Mouse (Mus musculus): ENCODE data around the gene Defb42. TPM values are rescaled to one million over a fixed set of nuclear protein-coding genes. Genes with fewer than 3 reads are reported as not detected.
A peak's percentile ranks its signal among the peaks of the same experiment; 100 is the strongest.

The Defb42 gene
- total and polyA plus RNA-seq, 2 experiments from 2014 or later = 0.49 TPM; not detected in 1

- no peak for TF ChIP-seq CTCF (IDR thresholded peaks at IDR 0.05)
- no peak overlapping the region for H3K9ac ChIP-seq (replicated peaks; ENCODE audit: low read length, poor library complexity, severe bottlenecking)
- ATAC-seq (ENCODE audit: low FRiP score) (no peak), DNase-seq (ENCODE audit: low spot score) (no peak)
- H3K4me2 ChIP-seq (ENCODE audit: low read depth, low read length, poor library complexity, severe bottlenecking) = no peak overlapping the region
- H3K36me3 ChIP-seq (ENCODE audit: insufficient read depth, low read length) = no peaks in the 10 kb centered on the region
- H3K27me3 ChIP-seq (ENCODE audit: insufficient read depth, low read length) = no peaks in the 10 kb centered on the region
- no peaks in the 10 kb centered on the region for H3K9me3 ChIP-seq (ENCODE audit: low read length)
- no peaks in the 10 kb centered on the region for H3K4me1 ChIP-seq (ENCODE audit: insufficient read depth, low read length)
- no peak overlapping the region for H3K4me3 ChIP-seq (ENCODE audit: low read depth, low read length)
- WGBS = 89% methylated on average over 4 of the region's 4 CpGs
- H3K27ac ChIP-seq (ENCODE audit: low read depth, low read length) = no peak overlapping the region
Measured at GRCm38 (mm10) chr14:63014667-63015066, 32.1 kb upstream of the Defb42 start.

- H3K9ac ChIP-seq (replicated peaks; ENCODE audit: low read length, poor library complexity, severe bottlenecking) = no peak overlapping the region
- no peaks in the 10 kb centered on the region for H3K4me1 ChIP-seq (ENCODE audit: insufficient read depth, low read length)
- 54% methylated on average over 6 of the region's 6 CpGs for WGBS
- ATAC-seq (ENCODE audit: low FRiP score) (no peak), DNase-seq (ENCODE audit: low spot score) (no peak)
- no peaks in the 10 kb centered on the region for H3K9me3 ChIP-seq (ENCODE audit: low read length)
- no peak overlapping the region for H3K4me2 ChIP-seq (ENCODE audit: low read depth, low read length, poor library complexity, severe bottlenecking)
- H3K27me3 ChIP-seq (ENCODE audit: insufficient read depth, low read length) = no peaks in the 10 kb centered on the region
- no peaks in the 10 kb centered on the region for H3K36me3 ChIP-seq (ENCODE audit: insufficient read depth, low read length)
- H3K27ac ChIP-seq (ENCODE audit: low read depth, low read length) = no peak overlapping the region
- no peak for TF ChIP-seq CTCF (IDR thresholded peaks at IDR 0.05)
- no peak overlapping the region for H3K4me3 ChIP-seq (ENCODE audit: low read depth, low read length)
Measured at GRCm38 (mm10) chr14:63020524-63021156, 26.2 kb upstream of the Defb42 start.

GRCm38 (mm10) chr14:63049910-63050370 lies 3.1 kb downstream of the Defb42 start, which contains the start of gene Defb30:
Defb30 (minus strand) TSS chr14:63049960.
- DNase-seq (ENCODE audit: low spot score) (no peak), ATAC-seq (ENCODE audit: low FRiP score) (no peak)
- 62% methylated on average over 10 of the region's 14 CpGs for WGBS
- Histone ChIP-seq H3K4me1 (ENCODE audit: insufficient read depth, low read length) (no peaks in the 10 kb centered on the region), H3K4me2 (ENCODE audit: low read depth, low read length, poor library complexity, severe bottlenecking) (no peak within 1 kb of the TSS), H3K9me3 (ENCODE audit: low read length) (no peaks in the 10 kb centered on the region), H3K9ac (replicated peaks; ENCODE audit: low read length, poor library complexity, severe bottlenecking) (no peak within 1 kb of the TSS), H3K4me3 (ENCODE audit: low read depth, low read length) (no peak within 1 kb of the TSS), H3K27me3 (ENCODE audit: insufficient read depth, low read length) (no peaks in the 10 kb centered on the region), H3K36me3 (ENCODE audit: insufficient read depth, low read length) (no peaks in the 10 kb centered on the region), H3K27ac (ENCODE audit: low read depth, low read length) (no peak within 1 kb of the TSS)
- no peak for TF ChIP-seq CTCF (IDR thresholded peaks at IDR 0.05)

GRCm38 (mm10) chr14:63050769-63051168 lies 4.0 kb downstream of the Defb42 start:
- 38% methylated on average over 5 of the region's 5 CpGs for WGBS
- H3K4me1 ChIP-seq (ENCODE audit: insufficient read depth, low read length) = no peaks in the 10 kb centered on the region
- no peak overlapping the region for H3K4me2 ChIP-seq (ENCODE audit: low read depth, low read length, poor library complexity, severe bottlenecking)

GRCm38 (mm10) chr14:63054729-63055128 lies 7.9 kb downstream of the Defb42 start:
- Histone ChIP-seq H3K9ac (replicated peaks; ENCODE audit: low read length, poor library complexity, severe bottlenecking) (no peak overlapping the region), H3K36me3 (ENCODE audit: insufficient read depth, low read length) (no peaks in the 10 kb centered on the region), H3K27me3 (ENCODE audit: insufficient read depth, low read length) (no peaks in the 10 kb centered on the region), H3K4me2 (ENCODE audit: low read depth, low read length, poor library complexity, severe bottlenecking) (no peak overlapping the region), H3K9me3 (ENCODE audit: low read length) (no peaks in the 10 kb centered on the region), H3K4me3 (ENCODE audit: low read depth, low read length) (no peak overlapping the region), H3K4me1 (ENCODE audit: insufficient read depth, low read length) (no peaks in the 10 kb centered on the region), H3K27ac (ENCODE audit: low read depth, low read length) (no peak overlapping the region)
- DNase-seq (ENCODE audit: low spot score) = peak; percentile 81
- WGBS = 34% methylated on average over 6 of the region's 6 CpGs
- no peak; the same call in 1 of the 2 replicates for TF ChIP-seq CTCF (IDR thresholded peaks at IDR 0.05)
- ATAC-seq (ENCODE audit: low FRiP score) = peak; percentile 83

More at GRCm38 (mm10) chr14:63050769-63051168, 4.0 kb downstream of the Defb42 start:
- Histone ChIP-seq H3K36me3 (ENCODE audit: insufficient read depth, low read length) (no peaks in the 10 kb centered on the region), H3K9me3 (ENCODE audit: low read length) (no peaks in the 10 kb centered on the region), H3K27ac (ENCODE audit: low read depth, low read length) (no peak overlapping the region), H3K4me3 (ENCODE audit: low read depth, low read length) (no peak overlapping the region), H3K9ac (replicated peaks; ENCODE audit: low read length, poor library complexity, severe bottlenecking) (no peak overlapping the region), H3K27me3 (ENCODE audit: insufficient read depth, low read length) (no peaks in the 10 kb centered on the region)
- ATAC-seq (ENCODE audit: low FRiP score) (no peak), DNase-seq (ENCODE audit: low spot score) (peak; percentile 19)
- TF ChIP-seq CTCF (IDR thresholded peaks at IDR 0.05) = peak; percentile 67

GRCm38 (mm10) chr14:63060361-63060760 lies 13.6 kb downstream of the Defb42 start:
- Histone ChIP-seq H3K27me3 (ENCODE audit: insufficient read depth, low read length) (no peaks in the 10 kb centered on the region), H3K9me3 (ENCODE audit: low read length) (no peaks in the 10 kb centered on the region), H3K4me3 (ENCODE audit: low read depth, low read length) (no peak overlapping the region), H3K9ac (replicated peaks; ENCODE audit: low read length, poor library complexity, severe bottlenecking) (no peak overlapping the region), H3K4me2 (ENCODE audit: low read depth, low read length, poor library complexity, severe bottlenecking) (no peak overlapping the region), H3K36me3 (ENCODE audit: insufficient read depth, low read length) (no peaks in the 10 kb centered on the region), H3K27ac (ENCODE audit: low read depth, low read length) (no peak overlapping the region), H3K4me1 (ENCODE audit: insufficient read depth, low read length) (no peaks in the 10 kb centered on the region)
- no peak for TF ChIP-seq CTCF (IDR thresholded peaks at IDR 0.05)
- ATAC-seq (ENCODE audit: low FRiP score) = no peak
- 82% methylated on average over 10 of the region's 10 CpGs for WGBS
- DNase-seq (ENCODE audit: low spot score) = no peak

All from midbrain, postnatal 0 days (tissue).